Mouse (Mus musculus) kidney, embryonic 14.5 days (tissue): ENCODE measurements around the gene Inpp5a. TPM values are rescaled to one million over a fixed set of nuclear protein-coding genes. Genes with fewer than 3 reads are reported as not detected.

Experiments used
- ATAC-seq: fragments of 200-750 bp; cut with Nextera tagmentation; 2 replicates; pipeline ENCODE4 v1.8.0; 2017; ENCODE audit warnings: moderate number of reproducible peaks, mild to moderate bottlenecking, moderate TSS enrichment, moderate library complexity; ENCODE audit not compliant: low FRiP score, low TSS enrichment
- H3K27ac ChIP-seq: fragments of 300-500 bp; sonication (generic); 2 replicates; pipeline ENCODE4 v1.5.1; 2014; ENCODE audit warnings: low read depth, mild to moderate bottlenecking, low read length, moderate library complexity, mixed read lengths
- H3K27me3 ChIP-seq: fragments of 300-500 bp; sonication (generic); 2 replicates; pipeline ENCODE4 v1.6.1; 2014; ENCODE audit warnings: mild to moderate bottlenecking, low read length; ENCODE audit not compliant: control insufficient read depth, insufficient read depth
- H3K36me3 ChIP-seq: fragments of 300-500 bp; sonication (generic); 2 replicates; pipeline ENCODE4 v1.6.1; 2014; ENCODE audit warnings: low read length, mixed read lengths; ENCODE audit not compliant: control insufficient read depth, insufficient read depth
- H3K4me1 ChIP-seq: fragments of 300-500 bp; sonication (generic); 2 replicates; pipeline ENCODE4 v1.6.1; 2014; ENCODE audit warnings: low read length, mixed read lengths; ENCODE audit not compliant: control insufficient read depth, insufficient read depth
- H3K4me2 ChIP-seq: fragments of 300-500 bp; sonication (generic); replicated peaks from 2 replicates; pipeline ENCODE4 v1.6.1; 2014; ENCODE audit warnings: low read depth, mild to moderate bottlenecking, low read length
- H3K4me3 ChIP-seq: fragments of 300-500 bp; sonication (generic); 2 replicates; pipeline ENCODE4 v1.5.1; 2014; ENCODE audit warnings: mild to moderate bottlenecking, low read length
- H3K9ac ChIP-seq: fragments of 300-500 bp; sonication (generic); 2 replicates; pipeline ENCODE4 v1.6.1; 2014; ENCODE audit warnings: low read depth, mild to moderate bottlenecking, low read length, moderate library complexity
- H3K9me3 ChIP-seq: fragments of 300-500 bp; sonication (generic); 2 replicates; pipeline ENCODE4 v1.6.1; 2016; ENCODE audit warnings: low read length; ENCODE audit not compliant: control insufficient read depth
- WGBS: fragments of 180-500 bp; shearing (Covaris S2); extraction: QIAGEN DNeasy Blood & Tissue Kit; methylation state at CpG from one replicate; pipeline ENCODE4 v1.1.7; 2014; 5-methylcytosine and 5-hydroxymethylcytosine counted together
- polyA plus RNA-seq: library from polyadenylated mRNA; unstranded; fragments of >200 nt; fragmentation: Nextera tagmentation; extraction: Ambion mirVana; gene quantifications from 2 replicates; pipeline ENCODE4 v1.2.1, GENCODE M21; 2014

The Inpp5a gene
- polyA plus RNA-seq, 1 experiment from 2014 or later = 26.1 TPM

DNA sequence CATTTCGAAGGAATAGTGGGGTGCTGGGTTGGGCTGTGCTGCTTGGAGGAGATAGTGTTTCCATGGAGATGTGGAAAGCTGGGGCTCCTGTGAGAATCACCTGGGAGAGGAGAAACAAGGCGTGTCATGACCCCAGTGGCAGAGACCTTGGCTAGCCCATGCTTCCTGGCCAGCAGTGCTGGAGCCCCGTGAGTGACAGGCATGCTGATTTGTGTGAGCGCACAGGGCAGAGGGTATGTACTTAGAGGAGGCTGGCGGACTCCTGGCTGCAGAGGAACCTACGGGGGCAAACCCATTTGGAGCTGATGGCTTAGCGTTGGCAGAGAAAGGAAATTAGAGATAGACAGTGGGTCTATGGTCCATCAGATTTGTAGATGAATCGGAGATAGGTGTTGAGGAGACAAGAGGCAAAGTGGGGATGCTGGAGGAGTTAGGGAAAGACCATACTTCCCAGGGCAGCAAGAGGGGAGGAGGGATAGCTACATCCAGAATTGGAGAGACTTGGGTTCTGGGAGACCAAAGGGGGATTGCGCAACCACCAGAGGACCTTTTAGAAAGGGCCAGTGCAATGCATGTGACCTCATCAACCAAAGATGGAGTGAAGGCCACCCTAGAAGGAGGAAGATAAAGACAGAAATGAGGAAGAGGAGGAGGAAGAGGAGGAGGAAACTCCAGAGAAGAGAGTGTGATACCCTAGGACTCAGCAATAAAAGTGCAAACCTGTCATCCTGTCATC, 117.9 kb downstream of the Inpp5a start:
- H3K9ac ChIP-seq = no peak overlapping the region
- H3K36me3 ChIP-seq = no peaks in the 10 kb centered on the region
- H3K9me3 ChIP-seq = no peaks in the 10 kb centered on the region
- H3K4me2 ChIP-seq = no peak overlapping the region
- H3K27me3 ChIP-seq = no peaks in the 10 kb centered on the region
- H3K4me1 ChIP-seq = 0 out of 2 replicates have a peak, but pooled peaks cover 2% of the 10 kb centered on the region
- ATAC-seq = no peak
- no peak overlapping the region for H3K4me3 ChIP-seq
- WGBS = 61% methylated on average over 9 of the region's 9 CpGs
- H3K27ac ChIP-seq = no peak overlapping the region

DNA sequence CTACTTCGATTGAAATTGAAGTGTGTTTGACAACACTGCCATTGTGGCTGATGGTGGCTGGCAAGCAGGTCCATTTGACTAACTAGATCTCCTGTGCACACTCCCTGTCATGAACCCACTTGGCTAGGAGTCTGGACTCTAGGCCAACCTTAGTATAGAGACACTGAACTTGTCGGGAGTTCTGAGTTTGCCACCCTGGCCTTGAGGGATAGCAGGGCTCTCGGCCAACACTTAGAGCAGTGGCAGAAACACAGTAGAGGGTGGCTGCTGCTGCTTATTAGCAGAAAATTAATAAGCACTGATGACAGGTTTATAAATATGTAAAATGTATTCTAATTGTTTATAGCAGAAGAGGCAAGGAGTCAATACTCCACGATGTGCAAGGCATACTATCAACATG, 120.0 kb downstream of the Inpp5a start:
- Histone ChIP-seq H3K9me3 (no peaks in the 10 kb centered on the region), H3K27ac (no peak overlapping the region), H3K4me2 (no peak overlapping the region), H3K27me3 (no peaks in the 10 kb centered on the region), H3K4me1 (0 out of 2 replicates have a peak, but pooled peaks cover 2% of the 10 kb centered on the region), H3K9ac (no peak overlapping the region), H3K36me3 (no peaks in the 10 kb centered on the region), H3K4me3 (no peak overlapping the region)
- 90% methylated on average over 4 of the region's 4 CpGs for WGBS
- no peak for ATAC-seq

DNA sequence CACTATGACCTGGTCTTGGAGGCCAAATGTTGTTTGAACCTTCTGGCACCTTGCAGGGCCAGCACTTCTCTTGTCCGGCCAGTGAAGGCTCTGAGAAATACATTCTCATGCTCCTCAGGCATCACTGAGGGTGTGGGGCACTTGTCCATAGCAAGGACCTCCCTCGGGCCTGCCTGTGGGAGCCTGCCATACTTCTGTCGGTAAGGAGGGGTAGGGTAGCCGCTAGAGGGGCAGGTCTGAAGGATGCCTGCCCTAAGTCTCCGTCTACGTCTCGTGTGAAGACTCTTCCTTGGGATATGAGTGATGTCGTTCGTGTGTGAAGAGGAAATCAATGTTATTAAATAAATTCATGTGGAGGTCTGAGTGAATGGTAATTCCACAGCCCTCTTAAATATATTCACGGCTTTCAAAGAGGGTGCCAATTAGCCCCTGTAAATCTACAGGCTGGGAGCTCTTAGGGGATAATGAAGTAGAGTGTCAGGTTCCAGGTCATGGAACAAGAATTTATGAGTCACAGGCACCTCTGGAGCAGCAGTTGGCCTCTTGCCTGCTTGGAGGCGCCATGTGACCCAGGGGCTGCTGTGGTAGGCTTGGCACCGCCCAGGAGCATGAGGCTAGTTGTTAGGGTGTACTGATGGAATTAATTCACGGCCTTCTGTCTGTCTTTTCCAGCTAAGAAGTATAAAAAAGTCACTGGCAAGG, 127.2 kb downstream of the Inpp5a start:
- Histone ChIP-seq H3K27ac (no peak overlapping the region), H3K36me3 (no peaks in the 10 kb centered on the region; the same call in 1 of the 2 replicates), H3K4me2 (no peak overlapping the region), H3K9ac (no peak overlapping the region), H3K9me3 (no peaks in the 10 kb centered on the region), H3K4me1 (peaks cover 8% of the 10 kb centered on the region), H3K27me3 (no peaks in the 10 kb centered on the region), H3K4me3 (no peak overlapping the region)
- peak; percentile 80 for ATAC-seq
- WGBS = 22% methylated on average over 13 of the region's 13 CpGs

DNA sequence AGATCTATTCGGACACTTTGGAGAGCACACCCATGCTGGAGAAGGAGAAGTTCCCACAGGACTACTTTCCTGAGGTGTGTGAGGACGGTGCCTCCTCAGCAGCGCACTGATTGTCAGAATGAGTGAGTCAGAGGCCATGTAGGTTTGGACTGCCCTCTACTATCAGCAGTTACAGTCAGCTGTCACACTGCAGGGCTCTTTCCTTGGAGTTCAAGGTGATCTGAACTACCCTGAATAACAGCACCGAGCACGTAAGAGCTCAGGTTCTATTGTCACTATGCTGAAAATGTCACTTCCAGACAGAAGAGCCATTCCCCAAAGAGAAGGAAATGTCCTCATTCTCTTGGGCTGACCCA, 127.7 kb downstream of the Inpp5a start:
- no peak for ATAC-seq
- Histone ChIP-seq H3K4me2 (no peak overlapping the region), H3K9ac (no peak overlapping the region), H3K36me3 (no peaks in the 10 kb centered on the region; the same call in 1 of the 2 replicates), H3K27ac (no peak overlapping the region), H3K27me3 (no peaks in the 10 kb centered on the region), H3K4me3 (no peak overlapping the region), H3K4me1 (peaks cover 8% of the 10 kb centered on the region), H3K9me3 (no peaks in the 10 kb centered on the region)
- WGBS = 74% methylated on average over 5 of the region's 5 CpGs

DNA sequence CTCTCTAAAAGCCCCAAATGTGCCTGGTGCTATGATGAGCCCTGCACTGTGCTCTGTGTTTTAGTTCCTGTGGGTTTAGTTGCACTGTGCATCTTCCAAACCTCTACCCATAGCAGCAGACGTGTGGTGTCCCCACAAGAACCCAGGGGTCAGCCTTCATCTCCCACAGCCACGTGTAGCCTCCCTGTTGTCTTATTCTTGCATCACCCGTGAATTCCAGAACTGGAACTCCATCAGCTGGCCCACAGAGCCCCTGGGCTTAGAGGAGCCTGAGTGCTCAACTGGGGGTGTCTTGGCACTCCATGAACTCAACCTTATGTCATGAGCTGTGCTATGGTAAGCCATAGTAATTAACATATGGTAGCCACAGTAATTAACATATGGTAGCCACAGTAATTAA, 129.4 kb downstream of the Inpp5a start:
- peaks cover 8% of the 10 kb centered on the region for H3K4me1 ChIP-seq
- no peak overlapping the region for H3K4me2 ChIP-seq
- no peaks in the 10 kb centered on the region for H3K27me3 ChIP-seq
- no peak overlapping the region for H3K4me3 ChIP-seq
- WGBS = 64% methylated on average over 3 of the region's 3 CpGs
- H3K36me3 ChIP-seq = no peaks in the 10 kb centered on the region; the same call in 1 of the 2 replicates
- no peak overlapping the region for H3K27ac ChIP-seq
- no peak overlapping the region for H3K9ac ChIP-seq
- no peaks in the 10 kb centered on the region for H3K9me3 ChIP-seq
- no peak for ATAC-seq

DNA sequence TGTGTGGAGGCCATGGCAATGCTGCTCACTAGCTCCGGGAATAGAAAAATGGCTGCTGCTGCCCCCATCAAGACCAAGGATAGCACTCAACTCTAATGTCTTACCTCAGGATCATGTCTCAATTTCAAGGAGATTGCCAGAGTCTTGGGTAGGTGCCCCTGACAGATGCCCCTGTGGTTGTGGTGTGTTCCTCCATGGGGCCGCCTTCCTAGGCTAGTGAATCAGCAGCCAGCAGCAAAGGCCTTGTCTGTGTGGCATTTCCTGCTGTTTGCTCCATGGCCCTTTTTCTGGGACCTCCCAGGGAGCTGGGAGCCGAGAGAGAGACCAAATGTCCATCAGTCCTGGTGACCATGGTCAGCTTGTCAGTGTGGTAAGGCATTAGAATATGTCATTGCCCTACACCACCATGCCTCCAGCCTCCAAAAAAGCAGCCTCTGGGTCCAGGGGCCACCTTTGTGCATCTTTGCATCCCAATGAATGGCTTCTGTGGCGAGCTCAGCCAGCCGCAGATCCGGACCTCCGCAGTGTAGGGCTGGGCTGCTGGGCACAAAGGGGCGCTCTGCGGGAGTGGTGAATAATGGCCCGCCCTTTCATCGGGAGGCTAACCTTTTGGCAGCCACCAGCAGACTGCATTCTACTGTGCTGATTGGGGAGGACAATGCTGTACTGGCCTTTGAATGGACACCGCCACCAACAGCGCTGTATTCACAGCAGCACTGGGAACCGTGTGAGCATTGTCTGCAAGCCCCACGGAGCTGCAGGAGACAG, 139.6 kb downstream of the Inpp5a start:
- Histone ChIP-seq H3K4me1 (no peaks in the 10 kb centered on the region), H3K4me2 (no peak overlapping the region), H3K4me3 (no peak overlapping the region), H3K27ac (no peak overlapping the region), H3K36me3 (peaks cover 7% of the 10 kb centered on the region; the same call in 1 of the 2 replicates), H3K9ac (no peak overlapping the region), H3K27me3 (no peaks in the 10 kb centered on the region), H3K9me3 (no peaks in the 10 kb centered on the region)
- ATAC-seq = peak; percentile 74
- WGBS = 24% methylated on average over 15 of the region's 15 CpGs

DNA sequence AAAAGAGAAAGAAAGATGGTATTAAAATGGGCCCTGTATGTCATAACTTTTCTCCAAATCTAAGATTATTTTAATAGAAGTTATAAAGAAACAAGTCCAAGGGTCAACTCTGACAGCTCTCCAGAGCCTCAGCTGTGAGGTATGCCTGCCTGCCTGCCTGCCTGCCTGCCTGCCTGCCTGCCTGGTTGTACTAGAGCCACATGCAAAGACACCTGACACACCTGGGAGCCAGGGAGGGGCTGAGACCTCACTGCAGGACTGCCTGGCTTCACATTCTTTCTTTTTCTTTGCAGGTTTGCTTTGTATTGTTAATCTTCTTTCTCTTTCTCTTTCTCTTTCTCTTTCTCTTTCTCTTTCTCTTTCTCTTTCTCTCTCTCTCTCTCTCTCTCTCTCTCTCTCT, 140.3 kb downstream of the Inpp5a start:
- H3K36me3 ChIP-seq = peaks cover 7% of the 10 kb centered on the region; the same call in 1 of the 2 replicates
- no peak overlapping the region for H3K27ac ChIP-seq
- no peaks in the 10 kb centered on the region for H3K27me3 ChIP-seq
- H3K9ac ChIP-seq = no peak overlapping the region
- no peak overlapping the region for H3K4me2 ChIP-seq
- H3K4me3 ChIP-seq = no peak overlapping the region
- no peak for ATAC-seq
- no peaks in the 10 kb centered on the region for H3K4me1 ChIP-seq
- H3K9me3 ChIP-seq = no peaks in the 10 kb centered on the region

DNA sequence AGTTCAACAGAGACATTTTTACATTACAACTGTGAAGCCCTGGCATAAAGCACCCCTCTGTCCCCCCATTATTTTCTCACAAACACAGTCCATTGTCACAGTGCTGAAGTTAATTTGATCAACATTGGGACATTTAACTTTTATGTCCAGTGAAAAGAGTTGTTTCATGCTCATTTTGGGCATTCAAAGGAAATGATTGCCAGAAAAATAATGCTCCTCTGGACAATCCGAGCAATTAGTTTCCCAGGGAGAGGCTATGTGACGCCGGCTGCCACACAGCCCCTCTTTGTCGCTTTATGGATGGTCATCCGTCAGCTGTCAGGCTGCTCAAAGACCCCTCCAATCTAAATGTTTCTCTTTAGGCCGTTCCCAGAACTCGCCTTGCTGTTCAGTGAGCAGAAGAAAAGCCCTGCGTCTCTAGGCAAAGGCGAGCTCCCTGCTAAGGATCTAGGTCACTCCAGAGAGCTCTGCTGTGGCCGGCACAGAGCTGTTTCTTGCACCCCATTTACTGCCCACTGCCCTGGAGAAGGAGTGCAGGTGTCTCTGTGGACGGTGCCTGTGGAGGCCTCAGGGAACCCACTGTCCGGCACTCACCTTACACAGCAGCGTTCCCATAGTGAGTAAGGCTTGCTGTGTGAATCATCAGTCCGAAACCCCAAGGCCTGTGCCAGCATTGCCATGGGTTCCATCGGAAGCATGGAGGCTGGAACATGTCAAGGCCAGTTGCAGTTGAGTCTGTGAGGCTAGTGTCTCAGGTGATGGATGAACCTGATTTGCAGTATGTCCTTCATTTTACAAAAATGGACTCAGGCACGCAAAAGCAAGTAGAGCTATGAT, 141.9 kb downstream of the Inpp5a start:
- ATAC-seq = no peak
- Histone ChIP-seq H3K4me1 (no peaks in the 10 kb centered on the region), H3K36me3 (peaks cover 7% of the 10 kb centered on the region; the same call in 1 of the 2 replicates), H3K4me2 (no peak overlapping the region), H3K27me3 (no peaks in the 10 kb centered on the region), H3K27ac (no peak overlapping the region), H3K9ac (no peak overlapping the region), H3K9me3 (no peaks in the 10 kb centered on the region), H3K4me3 (no peak overlapping the region)
- 38% methylated on average over 16 of the region's 16 CpGs for WGBS
